12 mouse cellular contexts compared by ENCODE assay signal in the genomic region with DNA sequence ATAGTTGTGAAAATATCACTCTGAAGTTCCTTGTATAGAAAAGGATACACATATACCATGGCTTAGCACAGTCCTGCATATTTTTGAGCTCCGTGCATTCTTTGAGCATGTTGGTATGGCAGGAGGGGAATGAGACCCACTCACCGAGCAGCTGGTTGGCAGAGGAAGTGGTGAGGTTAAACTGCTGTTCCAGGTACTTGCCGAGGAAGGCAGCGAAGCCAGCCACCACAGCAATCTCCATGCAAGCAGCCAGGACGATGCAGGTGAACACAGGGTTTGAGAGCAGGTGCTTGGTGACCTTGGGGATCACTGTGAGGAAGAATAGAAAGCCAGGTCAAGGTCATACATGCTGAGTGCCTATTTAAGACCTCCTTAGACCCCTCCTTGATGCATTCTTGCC.
"Had no signal": no experiment of that assay in that cellular context is flagged by ENCODE, and none has a peak within 500 bp of the region (broad histone marks: within the 10 kb centered on the region; RNA-seq: fewer than 3 reads in every experiment).

No protein-coding gene starts in this region.

- ATAC-seq: inflammation-experienced regulatory T-cells, adult 6 months; intestine, embryonic 16.5 days; liver, embryonic 12.5 days; midbrain, embryonic 16.5 days had no signal

- DNase-seq: kidney, adult 18-20 months; kidney, postnatal 25 days; liver; lung, adult 18-20 months; lung, postnatal 14 days; lung, postnatal 4 days; right cerebral cortex, postnatal 14 days; right cerebral cortex, postnatal 4 days had no signal
